Mouse (Mus musculus) cerebellum, adult 2 months (tissue): ENCODE results near the gene Nid1. TPM values are rescaled to one million over a fixed set of nuclear protein-coding genes. Genes with fewer than 3 reads are reported as not detected.
"Not testable (repeated sequence)": the region's sequence is repeated elsewhere in the genome, so short reads cannot be mapped to it uniquely, and the experiment has no call there.

Experiments
- DNase-seq, 2 experiments: peaks; one replicate each; pipeline ENCODE4 v3.0.0; 2021
- H3K27ac ChIP-seq: fragments of 200-500 bp; 2 replicates; pipeline ENCODE4 v1.5.1; 2012; ENCODE audit warnings: low read length, control low read depth, inconsistent platforms; ENCODE audit not compliant: insufficient read depth
- H3K27me3 ChIP-seq: fragments of 200-500 bp; 2 replicates; pipeline ENCODE4 v1.6.1; 2012; ENCODE audit warnings: inconsistent platforms, mild to moderate bottlenecking, low read length, moderate library complexity; ENCODE audit not compliant: control insufficient read depth, insufficient read depth
- H3K4me1 ChIP-seq: fragments of 200-500 bp; 2 replicates; pipeline ENCODE4 v1.6.1; 2011; ENCODE audit warnings: low read length; ENCODE audit not compliant: control insufficient read depth, insufficient read depth
- H3K4me3 ChIP-seq: fragments of 200-500 bp; replicated peaks from 2 replicates; pipeline ENCODE3; 2011; ENCODE audit warnings: mild to moderate bottlenecking, low read depth, low read length, control low read depth; ENCODE audit not compliant: insufficient read depth
- CTCF ChIP-seq: fragments of 200-500 bp; IDR thresholded peaks from 2 replicates; pipeline ENCODE4 v1.5.1; 2011; ENCODE audit warnings: low read depth, mild to moderate bottlenecking, control low read depth, low read length, moderate library complexity, borderline replicate concordance; ENCODE audit not compliant: insufficient read depth
- POLR2A ChIP-seq: fragments of 200-500 bp; IDR thresholded peaks from 2 replicates; pipeline ENCODE4 v1.6.1; 2011; ENCODE audit warnings: low read length, control low read depth, borderline replicate concordance; ENCODE audit not compliant: insufficient read depth
- WGBS: fragments of 180-500 bp; shearing (Covaris S2); methylation state at CpG from one replicate; pipeline ENCODE4 v1.1.7; 2018; 5-methylcytosine and 5-hydroxymethylcytosine counted together
- polyA plus RNA-seq: library from polyadenylated mRNA; depleted of rRNA; stranded (reverse); fragments of >200 nt; gene quantifications from 2 replicates; pipeline ENCODE4 v1.2.3, GENCODE M21; 2012

Nid1 gene
- polyA plus RNA-seq, 1 experiment, result 14.4 TPM

GRCm38 (mm10) chr13:13538585-13539300 is 101.4 kb downstream of the Nid1 start:
- Histone ChIP-seq H3K4me3 (no peak overlapping the region), H3K4me1 (peaks cover 7% of the 10 kb centered on the region; the same call in 1 of the 2 replicates), H3K27me3 (no peaks in the 10 kb centered on the region), H3K27ac (no peak overlapping the region)
- TF ChIP-seq CTCF (no peak), POLR2A (no peak)
- WGBS, result 25% methylated on average over 4 of the region's 4 CpGs
- peak; percentile 46 to 66 for DNase-seq

GRCm38 (mm10) chr13:13543073-13543472 is 105.7 kb downstream of the Nid1 start:
- H3K27ac ChIP-seq, H3K4me1 ChIP-seq, H3K27me3 ChIP-seq, H3K4me3 ChIP-seq, DNase-seq: not testable (repeated sequence)
- WGBS, result 85% methylated on average over 10 of the region's 10 CpGs

GRCm38 (mm10) chr13:13546792-13547191 is 109.4 kb downstream of the Nid1 start:
- WGBS, result 55% methylated on average over 3 of the region's 3 CpGs
- Histone ChIP-seq H3K4me1 (peaks cover 3% of the 10 kb centered on the region), H3K27ac (no peak overlapping the region), H3K27me3 (no peaks in the 10 kb centered on the region), H3K4me3 (no peak overlapping the region)
- DNase-seq, result no peak
- TF ChIP-seq CTCF (no peak), POLR2A (no peak)

- Histone ChIP-seq H3K27ac (no peak overlapping the region), H3K4me3 (no peak overlapping the region), H3K27me3 (no peaks in the 10 kb centered on the region), H3K4me1 (peaks cover 3% of the 10 kb centered on the region)
- DNase-seq, result no peak
- 93% methylated on average over 4 of the region's 4 CpGs for WGBS
- no peak for TF ChIP-seq CTCF
- TF ChIP-seq POLR2A, result no peak
Observed at GRCm38 (mm10) chr13:13547889-13548288, 110.5 kb downstream of the Nid1 start.

GRCm38 (mm10) chr13:13548431-13549190 is 111.3 kb downstream of the Nid1 start:
- 53% methylated on average over 6 of the region's 6 CpGs for WGBS
- TF ChIP-seq POLR2A (no peak), CTCF (no peak)
- Histone ChIP-seq H3K27me3 (no peaks in the 10 kb centered on the region), H3K27ac (no peak overlapping the region), H3K4me3 (no peak overlapping the region), H3K4me1 (peaks cover 3% of the 10 kb centered on the region)
- DNase-seq, result no peak

- TF ChIP-seq POLR2A (no peak), CTCF (no peak)
- no peak overlapping the region for H3K4me3 ChIP-seq
- 78% methylated on average over 9 of the region's 9 CpGs for WGBS
- H3K4me1 ChIP-seq, result peaks cover 3% of the 10 kb centered on the region
- H3K27ac ChIP-seq, result no peak overlapping the region
- no peak for DNase-seq
- H3K27me3 ChIP-seq, result no peaks in the 10 kb centered on the region
Observed at GRCm38 (mm10) chr13:13549687-13550660, 112.6 kb downstream of the Nid1 start.

GRCm38 (mm10) chr13:13552020-13552419 is 114.7 kb downstream of the Nid1 start:
- H3K27me3 ChIP-seq, result no peaks in the 10 kb centered on the region
- WGBS, result 70% methylated on average over 3 of the region's 3 CpGs
- peaks cover 6% of the 10 kb centered on the region for H3K4me1 ChIP-seq
- no peak for TF ChIP-seq CTCF
- TF ChIP-seq POLR2A, result no peak
- DNase-seq, result no peak
- no peak overlapping the region for H3K4me3 ChIP-seq
- no peak overlapping the region for H3K27ac ChIP-seq
